Mouse (Mus musculus): ENCODE measurements at regions not wholly inside any gene's neighbourhood (a gene's known extent, or its start where the extent isn't known, plus 50 kb on each side); places are given as distances from the start of the nearest gene placed in this dataset.

DNA sequence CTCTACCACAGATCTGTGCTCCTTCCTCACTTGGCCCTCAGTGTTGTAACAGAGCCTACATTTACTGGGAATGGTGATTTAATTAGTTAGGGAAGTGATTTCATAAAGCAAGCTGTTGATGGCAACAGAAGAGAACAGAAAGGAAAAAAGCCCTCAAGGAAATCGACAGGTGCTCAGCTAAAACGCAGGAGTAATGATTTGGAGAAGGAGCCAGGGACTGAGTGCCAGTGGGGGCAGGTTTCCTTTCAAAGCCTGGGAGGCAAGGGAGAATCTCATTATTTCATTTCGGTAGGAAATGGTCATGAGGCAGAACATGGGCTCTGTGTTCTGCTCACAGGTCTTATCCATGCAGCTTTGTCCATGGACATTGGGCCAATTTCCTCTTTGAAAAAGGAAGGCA is 101.3 kb upstream of the Xcl1 start:
- TF ChIP-seq CTCF (IDR thresholded peaks at IDR 0.05 in 2 of 3, conservative IDR thresholded peaks at IDR 0.05 in 1 of 3; ENCODE audit: control insufficient read depth in 1 of 3, insufficient read depth in 1 of 3, low read depth in 2 of 3, low read length in 3 of 3, poor library complexity in 1 of 3, severe bottlenecking in 1 of 3): no peak
- TF ChIP-seq HCFC1 (IDR thresholded peaks at IDR 0.05; ENCODE audit: low read depth, low read length): no peak
- TF ChIP-seq POLR2A (IDR thresholded peaks at IDR 0.05; ENCODE audit: control insufficient read depth in 1 of 2, insufficient read depth in 1 of 2, low read depth in 1 of 2, low read length in 2 of 2, poor library complexity in 1 of 2): no peak
- TF ChIP-seq TAL1 (IDR thresholded peaks at IDR 0.05; ENCODE audit: low read length): no peak
- no peak for TF ChIP-seq MEF2A (IDR thresholded peaks at IDR 0.05; ENCODE audit: extremely low read depth, insufficient replicate concordance, low read depth, low read length, poor library complexity, severe bottlenecking)
- TF ChIP-seq BHLHE40 (IDR thresholded peaks at IDR 0.05; ENCODE audit: borderline replicate concordance, low read depth, low read length): no peak
- no peak for TF ChIP-seq ZC3H11A (IDR thresholded peaks at IDR 0.05; ENCODE audit: low read depth, low read length)

All from MEL (cell line).